Mouse (Mus musculus) G1E (cell line): ENCODE measurements around the gene Dvl1.

Experiments used
- CTCF ChIP-seq: IDR thresholded peaks from 2 replicates; pipeline ENCODE4 v1.5.1; 2012; ENCODE audit warnings: low read depth, low read length, inconsistent platforms, mixed read lengths
- POLR2AphosphoS5 ChIP-seq: IDR thresholded peaks from 2 replicates; pipeline ENCODE4 v1.6.1; 2012; ENCODE audit warnings: low read depth, low read length, inconsistent platforms; ENCODE audit not compliant: insufficient replicate concordance
- TAL1 ChIP-seq: conservative IDR thresholded peaks from 2 replicates; pipeline ENCODE4 v1.6.1; 2012; ENCODE audit warnings: low read depth, low read length, inconsistent platforms, mixed read lengths

DNA sequence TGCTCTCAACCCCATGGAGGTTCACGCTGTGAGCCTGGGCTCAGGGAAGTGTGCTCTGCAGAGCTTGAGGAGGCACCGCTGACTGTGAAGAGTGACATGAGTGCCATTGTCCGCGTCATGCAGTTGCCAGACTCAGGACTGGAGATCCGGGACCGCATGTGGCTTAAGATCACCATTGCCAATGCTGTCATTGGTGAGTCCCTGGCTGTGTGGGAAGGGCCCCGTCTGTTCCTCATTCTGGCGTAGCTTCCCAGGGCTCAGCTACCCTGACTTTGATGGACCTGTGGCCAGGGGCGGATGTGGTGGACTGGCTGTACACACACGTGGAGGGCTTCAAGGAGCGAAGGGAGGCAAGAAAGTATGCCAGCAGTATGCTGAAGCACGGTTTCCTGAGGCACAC lies 8.9 kb downstream of the Dvl1 start:
- no peak for TF ChIP-seq CTCF
- TF ChIP-seq POLR2AphosphoS5, result no peak
- TF ChIP-seq TAL1, result no peak
